Mouse (Mus musculus) lung, adult 2 months (tissue): Measurements from ENCODE around the gene Slc4a1ap.

Source experiments
- CTCF ChIP-seq: fragments of 200-500 bp; IDR thresholded peaks from 2 replicates; pipeline ENCODE4 v1.5.1; 2011; ENCODE audit warnings: mild to moderate bottlenecking, low read length, control low read depth; ENCODE audit not compliant: insufficient read depth
- POLR2A ChIP-seq: fragments of 200-500 bp; IDR thresholded peaks from 2 replicates; pipeline ENCODE4 v1.6.1; 2011; ENCODE audit warnings: low read depth, mild to moderate bottlenecking, control low read depth, low read length, borderline replicate concordance; ENCODE audit errors: extremely low read depth

DNA sequence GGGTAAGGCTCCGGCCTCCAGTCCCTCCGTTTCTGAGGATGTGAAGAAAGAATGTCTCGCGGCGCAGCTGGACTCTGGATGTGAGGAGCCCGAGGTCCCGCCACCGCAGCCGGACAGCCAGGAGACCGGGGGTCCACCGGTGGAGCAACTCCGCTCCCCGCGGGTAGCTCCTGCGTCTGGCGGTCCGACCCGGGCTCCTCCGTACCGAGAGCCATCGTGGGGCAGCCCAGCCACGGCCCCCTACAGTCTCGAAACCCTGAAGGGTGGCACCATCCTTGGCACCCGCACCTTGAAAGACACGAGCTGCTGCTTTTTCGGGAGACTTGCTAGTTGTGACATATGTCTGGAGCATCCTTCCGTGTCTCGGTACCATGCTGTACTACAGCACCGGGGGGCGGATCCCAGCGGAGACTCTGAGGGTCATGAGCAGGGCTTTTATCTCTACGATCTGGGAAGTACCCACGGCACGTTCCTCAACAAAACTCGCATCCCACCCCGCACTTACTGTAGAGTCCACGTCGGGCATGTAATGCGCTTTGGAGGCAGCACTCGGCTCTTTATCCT lies 404 bp downstream of the Slc4a1ap start:
- TF ChIP-seq POLR2A, result no peak
- no peak for TF ChIP-seq CTCF
